Mouse (Mus musculus): Measurements from ENCODE around the gene Tll1.

Gene Tll1

DNA sequence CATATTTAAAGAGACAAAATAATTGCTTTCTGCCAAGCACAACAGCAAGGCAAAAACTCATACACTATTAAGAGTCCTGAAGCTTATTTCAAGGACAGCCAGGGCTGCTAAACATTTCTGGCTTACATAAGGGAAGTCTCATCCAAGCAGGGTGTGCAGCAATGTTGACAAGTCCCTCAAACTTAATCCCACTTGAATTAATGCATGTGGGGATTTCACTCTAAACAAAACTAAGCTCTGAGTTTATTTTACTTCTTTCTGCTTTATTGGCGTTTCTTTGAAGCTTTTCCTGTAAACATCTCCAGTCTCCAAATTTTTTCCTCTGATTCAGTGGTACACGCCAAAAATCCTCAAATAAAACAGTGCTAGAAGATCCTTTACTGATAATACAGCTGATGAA, 146.2 kb downstream of the Tll1 start:
- DNase-seq (ENCODE audit: low read depth, low spot score), result no peak

DNA sequence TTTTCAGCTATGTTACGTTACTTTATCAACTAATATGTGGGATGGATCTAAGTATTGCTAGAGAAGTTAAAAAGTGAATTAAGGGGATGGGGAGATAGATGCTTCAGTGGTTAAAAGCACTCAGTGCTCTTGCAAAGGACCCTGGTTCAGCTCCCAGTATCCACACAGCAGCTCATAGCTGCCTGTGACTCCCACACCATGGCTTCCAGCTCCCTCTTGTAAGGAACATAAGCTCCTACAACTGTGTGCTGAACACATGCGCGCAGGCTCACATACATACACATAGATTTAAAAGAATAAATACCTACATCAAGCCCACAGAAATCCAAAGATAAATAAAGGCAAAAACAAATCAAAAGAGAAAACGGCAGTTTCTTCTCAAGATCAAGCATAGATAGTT, 148.5 kb downstream of the Tll1 start:
- no peak for DNase-seq (ENCODE audit: low read depth, low spot score)

DNA sequence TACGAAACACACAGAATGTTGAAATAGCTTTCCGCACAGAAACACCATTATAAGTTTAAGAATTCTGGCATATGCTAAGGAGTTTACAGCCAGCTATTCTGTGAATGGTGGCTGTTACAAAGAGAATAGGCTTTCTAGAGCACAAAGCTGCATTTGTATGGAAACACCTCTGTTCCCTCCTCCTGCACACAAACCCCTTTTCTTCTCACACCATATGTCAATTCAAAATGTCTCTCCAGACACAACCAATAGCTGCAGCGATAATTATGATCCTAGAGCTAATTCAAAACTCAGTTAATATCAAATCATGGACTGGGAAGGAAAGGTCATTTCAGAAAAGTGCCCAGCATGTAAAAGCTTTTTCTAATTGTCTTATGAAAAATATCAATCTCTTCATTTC, 157.5 kb downstream of the Tll1 start:
- no peak for DNase-seq (ENCODE audit: low read depth, low spot score)

DNA sequence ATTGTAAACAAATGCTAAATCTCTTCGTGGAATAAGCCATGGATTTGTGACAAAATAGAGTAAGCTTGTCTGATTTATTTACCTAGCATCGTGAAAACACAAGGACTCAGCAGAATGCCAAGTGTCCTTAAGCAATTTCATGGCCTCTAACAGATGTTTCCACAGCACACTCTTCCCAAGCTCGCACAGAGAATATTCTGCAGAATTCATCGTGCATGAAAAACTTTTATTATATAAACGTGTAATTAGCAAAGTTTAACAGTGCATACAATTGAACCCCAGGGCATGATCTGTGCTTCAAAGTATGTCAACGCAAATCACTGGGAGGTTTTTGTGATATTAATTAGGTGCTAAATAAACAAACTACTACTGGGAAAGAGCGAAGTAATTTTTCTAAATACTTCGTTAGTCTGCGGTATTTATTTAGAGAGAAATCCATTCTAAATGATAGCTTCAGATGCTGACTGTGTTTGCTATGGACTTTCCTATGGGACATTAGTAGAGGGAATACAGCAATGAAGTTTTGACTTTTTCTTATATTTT, 158.0 kb downstream of the Tll1 start:
- DNase-seq (ENCODE audit: low read depth, low spot score), result no peak

DNA sequence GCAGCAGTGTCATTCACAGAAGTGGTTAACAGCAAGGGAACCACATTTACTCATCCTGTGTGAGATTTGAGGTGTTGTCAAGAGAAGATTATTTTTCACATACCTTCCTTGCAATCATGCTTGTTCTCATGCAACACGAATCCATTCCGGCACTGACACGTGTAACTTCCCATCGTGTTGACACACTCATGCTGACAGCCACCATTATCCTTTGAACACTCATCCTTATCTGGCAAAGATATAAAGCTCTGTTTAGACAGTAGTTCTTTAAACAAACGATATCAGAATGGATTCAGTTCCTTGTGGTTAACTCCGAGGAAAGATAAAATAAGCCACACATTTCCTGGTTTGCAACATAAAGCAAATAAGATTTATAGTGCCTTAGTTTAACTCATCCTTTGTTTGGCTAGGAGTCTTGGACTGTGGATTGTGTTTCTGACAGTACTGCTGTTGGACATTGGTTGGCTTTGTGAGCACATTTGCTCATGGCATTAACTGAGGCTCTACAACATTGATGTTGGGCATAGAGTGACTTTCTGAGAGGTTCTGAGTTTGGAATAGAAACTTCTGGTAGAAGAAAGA, 164.7 kb downstream of the Tll1 start:
- DNase-seq (ENCODE audit: low read depth, low spot score), result no peak

DNA sequence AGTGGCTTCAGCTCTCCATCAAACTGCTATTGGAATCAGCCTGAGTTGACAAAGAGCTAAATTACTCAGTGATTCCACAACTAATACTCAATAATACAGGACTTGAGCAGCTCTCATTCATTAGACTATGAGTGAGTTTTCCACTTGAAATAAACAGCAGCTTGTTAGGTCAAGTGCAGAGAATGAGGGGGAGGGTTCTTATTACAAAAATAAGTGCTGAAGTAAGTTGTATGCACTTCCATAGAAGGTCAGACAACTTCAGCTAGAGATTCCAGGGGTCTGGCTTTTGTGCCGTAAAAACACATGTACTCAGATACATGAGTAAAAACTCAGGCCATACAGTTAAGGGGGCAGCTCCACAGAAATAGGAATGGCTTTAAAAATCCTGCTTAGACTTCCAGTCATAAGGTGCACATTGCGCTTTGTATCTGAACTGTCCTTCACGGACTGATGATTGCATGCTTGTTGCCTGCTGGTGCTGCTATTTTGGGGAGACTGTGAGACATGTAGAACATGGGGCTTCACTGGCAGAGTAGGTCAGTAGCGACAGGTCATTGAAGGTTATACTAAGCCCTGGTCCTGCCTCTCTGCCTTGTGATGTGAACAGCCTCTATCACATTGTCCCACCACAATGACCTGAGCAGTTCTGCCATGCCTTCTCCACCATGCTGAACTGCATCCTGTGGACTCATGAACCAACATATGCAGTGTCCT, 175.2 kb downstream of the Tll1 start:
- DNase-seq (ENCODE audit: low read depth, low spot score), result no peak

DNA sequence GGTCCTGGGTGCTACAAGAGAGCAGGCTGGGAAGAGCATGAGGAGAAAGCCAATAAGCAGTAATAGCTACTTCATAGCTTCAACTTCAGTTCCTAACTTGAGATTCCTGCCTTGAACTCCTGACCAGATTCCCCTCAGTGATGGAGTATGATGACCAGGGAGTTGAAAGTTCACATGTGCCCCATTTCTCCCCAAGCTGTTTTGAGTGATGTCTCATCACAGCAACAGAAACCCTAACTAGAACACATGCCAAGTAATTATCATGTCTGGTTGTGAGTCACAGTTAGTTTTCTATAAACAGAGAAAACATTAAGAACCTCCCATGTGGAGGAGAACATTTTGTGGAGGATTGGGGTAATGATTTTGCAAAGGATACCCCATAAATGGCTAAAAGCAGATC, 176.0 kb downstream of the Tll1 start:
- DNase-seq (ENCODE audit: low read depth, low spot score), result no peak

DNA sequence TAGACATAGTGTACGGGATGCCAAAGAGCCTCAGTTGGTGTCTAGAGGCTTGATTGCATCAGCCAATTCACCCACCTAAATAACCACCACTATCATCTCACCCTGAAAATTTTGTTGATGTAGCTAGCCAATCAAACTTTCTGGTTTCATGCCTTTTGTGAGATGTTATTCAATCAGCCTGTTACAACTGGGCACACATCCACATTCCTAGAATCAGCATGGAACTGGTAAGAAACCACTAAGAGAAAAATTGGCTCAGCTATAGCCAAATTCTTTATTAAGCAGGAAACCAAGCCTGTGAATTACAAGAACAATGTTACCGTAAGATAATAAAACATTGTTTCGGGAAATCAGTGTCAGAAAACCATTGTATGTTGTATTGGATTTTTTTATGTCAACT, 176.5 kb downstream of the Tll1 start:
- no peak for DNase-seq (ENCODE audit: low read depth, low spot score)

DNA sequence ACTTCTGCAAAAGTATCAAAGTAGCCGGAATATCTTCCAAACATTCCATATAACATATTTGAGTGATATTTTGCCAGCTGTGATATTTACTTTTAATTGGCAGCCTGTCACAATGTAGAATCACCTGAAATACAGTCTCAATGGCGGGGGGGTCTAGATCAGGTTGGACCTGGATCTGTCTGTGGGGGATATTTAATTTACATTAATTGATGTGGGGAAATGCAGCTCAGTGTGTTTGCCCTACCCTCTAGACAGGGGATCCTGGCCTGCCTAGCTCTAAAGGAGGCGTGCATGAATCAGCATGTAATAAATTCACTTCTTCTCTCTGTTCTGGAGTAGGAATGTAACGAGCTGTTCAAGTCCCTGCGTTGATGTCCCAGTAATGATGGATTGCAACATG, 181.7 kb downstream of the Tll1 start:
- DNase-seq (ENCODE audit: low read depth, low spot score), result no peak

DNA sequence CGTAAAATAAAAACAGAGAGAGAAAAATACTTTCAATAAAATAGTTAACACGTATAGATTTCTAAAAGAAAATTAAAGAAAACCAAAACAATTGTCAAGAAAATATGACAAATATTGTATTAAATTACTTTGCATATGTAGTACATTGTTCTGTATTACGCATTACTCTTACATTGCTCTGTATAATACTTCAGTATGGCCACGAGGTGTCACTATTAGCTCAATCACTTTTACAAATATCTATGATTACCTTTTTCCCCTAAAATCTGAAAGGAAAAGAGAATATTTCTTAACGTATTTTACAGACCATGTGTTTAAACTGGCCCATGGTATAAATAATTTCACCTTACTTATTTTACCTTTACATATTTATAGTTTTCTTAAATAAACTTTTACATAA, 182.5 kb downstream of the Tll1 start:
- DNase-seq (ENCODE audit: low read depth, low spot score), result peak; percentile 28

DNA sequence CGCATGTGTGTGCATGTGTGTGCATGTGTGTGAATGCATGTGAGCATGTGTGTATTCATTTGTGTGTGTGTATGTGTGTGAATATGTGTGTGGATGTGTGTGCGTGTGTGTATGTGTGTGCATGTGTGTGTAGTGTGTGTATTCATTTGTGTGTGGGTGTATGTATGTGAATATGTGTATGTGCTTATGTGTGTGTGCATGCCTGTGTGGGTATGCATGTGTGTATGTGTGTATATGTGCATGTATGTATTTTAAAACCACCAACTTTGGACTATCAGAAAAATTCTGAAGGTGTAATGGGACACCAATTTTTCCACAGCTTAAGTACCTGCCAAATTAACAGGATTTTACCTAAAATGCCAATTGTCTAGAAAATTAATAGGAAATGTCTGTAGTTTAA, 183.0 kb downstream of the Tll1 start:
- DNase-seq (ENCODE audit: low read depth, low spot score), result no peak

DNA sequence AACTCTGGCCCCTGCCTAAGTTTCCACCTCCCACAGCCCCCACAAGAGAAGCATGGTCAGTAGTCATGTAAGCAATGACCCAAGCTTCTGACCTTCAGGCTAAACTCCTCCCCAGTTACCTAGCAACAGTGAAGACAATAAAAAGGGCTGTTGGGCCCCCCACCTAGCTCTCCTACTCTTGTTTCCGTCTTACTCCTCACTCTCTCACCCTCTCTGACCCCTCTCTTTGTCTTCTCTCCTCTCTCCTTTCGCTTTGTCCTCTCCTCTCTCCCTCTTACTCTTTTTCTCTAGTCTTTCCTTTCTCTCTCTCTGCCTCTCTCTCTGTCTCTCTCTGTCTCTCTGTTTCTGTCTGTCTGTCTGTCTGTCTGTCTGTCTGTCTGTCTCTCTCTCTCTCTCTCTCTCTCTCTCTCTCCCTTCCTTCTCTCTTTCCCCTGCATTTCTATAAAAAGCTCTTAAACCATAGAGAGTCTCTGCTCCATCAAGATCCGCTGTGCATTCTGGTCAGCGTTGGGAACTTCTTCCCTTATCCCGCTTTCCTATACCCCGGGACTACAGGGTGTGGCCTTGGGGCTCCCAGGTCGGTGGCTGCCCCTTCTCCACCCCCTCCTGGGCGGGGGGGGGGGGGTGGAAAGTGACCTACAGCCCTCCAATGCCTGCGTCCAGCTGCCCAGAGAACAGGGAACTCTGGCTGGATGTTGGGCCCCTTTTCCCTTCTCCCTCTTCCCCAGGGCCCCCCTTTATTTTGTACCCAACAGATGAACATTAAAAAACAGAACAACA, 235.3 kb downstream of the Tll1 start:
- peak; percentile 44 for DNase-seq (ENCODE audit: low read depth, low spot score)
